Comparison of ENCODE assay signal across 28 mouse cellular contexts in genomic region chr2:173550681-173551080, GRCm38 (mm10). TPM values are rescaled to one million over a fixed set of nuclear protein-coding genes. Genes with fewer than 3 reads are reported as not detected.
A peak's percentile ranks its signal among the peaks of the same experiment; 100 is the strongest.
DNase-seq lines count a peak whose midpoint lies in the region; ATAC-seq lines count a peak whose summit lies in the region.
"Had no signal": no experiment of that assay in that cellular context is flagged by ENCODE, and none has a peak within 500 bp of the region (broad histone marks: within the 10 kb centered on the region; RNA-seq: fewer than 3 reads in every experiment).

No protein-coding gene starts in this region.

- H3K9ac ChIP-seq in heart, embryonic 12.5 days, result no peak overlapping the region
- H3K9ac ChIP-seq: embryonic facial prominence, embryonic 12.5 days; liver, embryonic 13.5 days; midbrain, embryonic 12.5 days; stomach, embryonic 15.5 days had no signal

- H3K9me3 ChIP-seq in heart, embryonic 12.5 days (replicated peaks), result no peaks in the 10 kb centered on the region
- H3K9me3 ChIP-seq: embryonic facial prominence, embryonic 12.5 days; limb, embryonic 10.5 days; liver, embryonic 13.5 days; midbrain, embryonic 12.5 days; stomach, embryonic 15.5 days had no signal

- H3K4me1 ChIP-seq in heart, embryonic 12.5 days (replicated peaks), result no peaks in the 10 kb centered on the region
- H3K4me1 ChIP-seq: liver, embryonic 13.5 days; stomach, embryonic 15.5 days had no signal

- 61% methylated on average over 6 of the region's 6 CpGs for WGBS in heart, embryonic 12.5 days

- no peaks in the 10 kb centered on the region for H3K36me3 ChIP-seq in heart, embryonic 12.5 days
- H3K36me3 ChIP-seq: embryonic facial prominence, embryonic 12.5 days; G1E; limb, embryonic 10.5 days; liver, embryonic 13.5 days; midbrain, embryonic 12.5 days; stomach, embryonic 15.5 days had no signal

- intact Hi-C loops in heart, postnatal 10 days (cut with DNase I), result no loop called here

- no peak overlapping the region for H3K4me3 ChIP-seq in heart, embryonic 12.5 days
- H3K4me3 ChIP-seq: embryonic facial prominence, embryonic 12.5 days; layer of hippocampus, adult 2 months; left cerebral cortex, adult 2 months; limb, embryonic 10.5 days; liver, embryonic 13.5 days; midbrain, embryonic 12.5 days; stomach, embryonic 15.5 days had no signal

- DNase-seq in heart, adult 18-20 months, result peak; percentile 28 to 53
- peak; percentile 10 for DNase-seq in urinary bladder, postnatal 25 days (ENCODE audit: low spot score)
- DNase-seq in urinary bladder, postnatal 10 days (ENCODE audit: low spot score), result no peak
- DNase-seq in heart, postnatal 10 days, result peak; percentile 52 to 55
- DNase-seq in layer of hippocampus, postnatal 14 days (ENCODE audit: low spot score in 2 of 2), result no peak
- DNase-seq: cerebellum, adult 8-10 months; kidney, postnatal 10 days; liver, embryonic 13.5 days; spleen, adult 18-20 months; thymus, adult 2 months had no signal

- peaks cover 44% of the 10 kb centered on the region for H3K27me3 ChIP-seq in heart, embryonic 12.5 days (replicated peaks)
- H3K27me3 ChIP-seq: stomach, embryonic 15.5 days had no signal

- no peak for ATAC-seq in heart, embryonic 12.5 days (ENCODE audit: insufficient number of reproducible peaks, low FRiP score)
- no peak for ATAC-seq in monocyte, adult 5-6 weeks (replicated peaks; ENCODE audit: insufficient number of reproducible peaks, low FRiP score, low TSS enrichment, poor library complexity, severe bottlenecking)
- ATAC-seq: CD4-positive, CD25-positive, alpha-beta regulatory T cell, adult 4 months; forebrain, embryonic 16.5 days; intestine, postnatal 0 days had no signal

- no peak overlapping the region for H3K27ac ChIP-seq in heart, embryonic 12.5 days (ENCODE audit: poor library complexity, severe bottlenecking)
- H3K27ac ChIP-seq: embryonic facial prominence, embryonic 12.5 days; layer of hippocampus, adult 2 months; left cerebral cortex, adult 2 months; limb, embryonic 10.5 days; liver, embryonic 13.5 days; macrophage; midbrain, embryonic 12.5 days; stomach, embryonic 15.5 days had no signal

- no peak overlapping the region for H3K4me2 ChIP-seq in heart, embryonic 12.5 days
- H3K4me2 ChIP-seq: embryonic facial prominence, embryonic 12.5 days; liver, embryonic 13.5 days; midbrain, embryonic 12.5 days; stomach, embryonic 15.5 days had no signal

RNA-seq across cellular contexts. Expression of gene Ankrd60, which starts 27.5 kb away (rescaled TPM):
- not detected for total RNA-seq in heart, adult 18-20 months (2021)
- polyA plus RNA-seq in heart, embryonic 12.5 days (2016; fragmentation: Nextera tagmentation; extraction: Ambion mirVana), result not detected in 2 replicates
- not detected for total RNA-seq in heart, postnatal 10 days (2021)
- not detected for total RNA-seq in layer of hippocampus, postnatal 14 days (2021)
- total RNA-seq in monocyte, adult 5-6 weeks (2017), result not detected in 3 replicates
- total RNA-seq: adrenal gland, postnatal 36 days; G1E; gastrocnemius, postnatal 36 days; layer of hippocampus, adult 2 months; left cerebral cortex, adult 2 months had no signal
- polyA plus RNA-seq: cortical plate, adult 2 months; embryonic facial prominence, embryonic 12.5 days; forebrain, embryonic 16.5 days; G1E; heart, postnatal 0 days; hindbrain, embryonic 16.5 days; intestine, postnatal 0 days; limb, embryonic 10.5 days; liver, embryonic 13.5 days; macrophage; midbrain, embryonic 12.5 days; stomach, embryonic 15.5 days had no signal

RNA-seq across cellular contexts. Expression of gene 1700021F07Rik, which starts 28.3 kb away (rescaled TPM):
- total RNA-seq in heart, adult 18-20 months (2021), result not detected
- polyA plus RNA-seq in heart, embryonic 12.5 days (2016; fragmentation: Nextera tagmentation; extraction: Ambion mirVana), result not detected in 2 replicates
- not detected for total RNA-seq in heart, postnatal 10 days (2021)
- total RNA-seq in layer of hippocampus, postnatal 14 days (2021), result not detected
- not detected in 3 replicates for total RNA-seq in monocyte, adult 5-6 weeks (2017)
- total RNA-seq: adrenal gland, postnatal 36 days; G1E; gastrocnemius, postnatal 36 days; layer of hippocampus, adult 2 months; left cerebral cortex, adult 2 months had no signal
- polyA plus RNA-seq: CD4-positive, CD25-positive, alpha-beta regulatory T cell, adult 4 months; cortical plate, adult 2 months; embryonic facial prominence, embryonic 12.5 days; forebrain, embryonic 16.5 days; G1E; heart, postnatal 0 days; hindbrain, embryonic 16.5 days; intestine, postnatal 0 days; limb, embryonic 10.5 days; liver, embryonic 13.5 days; macrophage; midbrain, embryonic 12.5 days; stomach, embryonic 15.5 days; thymus, adult 2 months had no signal

Comparison
In these comparisons a context has a peak if more than half of its experiments do, and no peak if none do; other contexts are left out.
1. DNase-seq: peak in heart, adult 18-20 months (2 of 2), urinary bladder, postnatal 25 days (single experiment) and heart, postnatal 10 days (2 of 2); none in urinary bladder, postnatal 10 days (single experiment) and layer of hippocampus, postnatal 14 days (0 of 2).